ENCODE assay signal across 13 mouse cellular contexts in genomic region chr7:16063490-16063889, GRCm38 (mm10). TPM values are rescaled to one million over a fixed set of nuclear protein-coding genes. Genes with fewer than 3 reads are reported as not detected.
A peak's percentile ranks its signal among the peaks of the same experiment; 100 is the strongest.
DNase-seq lines count a peak whose midpoint lies in the region; ATAC-seq and TF ChIP-seq lines count a peak whose summit lies in the region.
"Had no signal": no experiment of that assay in that cellular context is flagged by ENCODE, and none has a peak within 500 bp of the region (broad histone marks: within the 10 kb centered on the region; RNA-seq: fewer than 3 reads in every experiment).

No protein-coding gene starts in this region.

- H3K9ac ChIP-seq in liver, postnatal 0 days (replicated peaks): no peak overlapping the region
- H3K9ac ChIP-seq in hindbrain, embryonic 14.5 days: no peak overlapping the region
- H3K9ac ChIP-seq: liver, embryonic 15.5 days had no signal

- intact Hi-C loops in left cerebral cortex, adult 2 months (cut with DNase I): no loop called here
- intact Hi-C loops in left cerebral cortex, postnatal 25 days (cut with DNase I): loop anchor here (10.0 kb wide), 1 partner anchor 201 kb away; no protein-coding TSS in a partner anchor

- TF ChIP-seq CTCF in left cerebral cortex, adult 2 months (IDR thresholded peaks at IDR 0.05): peak; percentile 40
- peak; percentile 58; the same call in 1 of the 2 replicates for TF ChIP-seq CTCF in G1E (IDR thresholded peaks at IDR 0.05; ENCODE audit: low read depth, low read length)
- peak; percentile 67 for TF ChIP-seq CTCF in liver, postnatal 0 days (IDR thresholded peaks at IDR 0.05; ENCODE audit: low read depth)

- H3K27ac ChIP-seq in left cerebral cortex, adult 2 months: no peak overlapping the region
- no peak overlapping the region for H3K27ac ChIP-seq in liver, postnatal 0 days (ENCODE audit: low read depth)
- no peak overlapping the region for H3K27ac ChIP-seq in hindbrain, embryonic 14.5 days
- H3K27ac ChIP-seq: liver, embryonic 15.5 days had no signal

- no peak overlapping the region for H3K4me2 ChIP-seq in liver, postnatal 0 days (ENCODE audit: low read depth, low read length)
- no peak overlapping the region for H3K4me2 ChIP-seq in hindbrain, embryonic 14.5 days (replicated peaks)
- H3K4me2 ChIP-seq: liver, embryonic 15.5 days had no signal

- H3K4me3 ChIP-seq in left cerebral cortex, adult 2 months: no peak overlapping the region
- H3K4me3 ChIP-seq in G1E (ENCODE audit: low read depth, low read length): no peak overlapping the region
- no peak overlapping the region for H3K4me3 ChIP-seq in liver, postnatal 0 days (ENCODE audit: low read depth, low read length)
- no peak overlapping the region for H3K4me3 ChIP-seq in hindbrain, embryonic 14.5 days (replicated peaks; ENCODE audit: low read length)
- H3K4me3 ChIP-seq: liver, embryonic 15.5 days had no signal

- WGBS in liver, postnatal 0 days (ENCODE audit: insufficient replicate concordance): 33% methylated on average over 4 of the region's 4 CpGs
- 25% methylated on average over 4 of the region's 4 CpGs for WGBS in hindbrain, embryonic 14.5 days

- no peaks in the 10 kb centered on the region for H3K27me3 ChIP-seq in G1E (ENCODE audit: insufficient read depth, low read length)
- no peaks in the 10 kb centered on the region for H3K27me3 ChIP-seq in liver, postnatal 0 days (ENCODE audit: insufficient read depth, low read length)
- H3K27me3 ChIP-seq in hindbrain, embryonic 14.5 days (ENCODE audit: control insufficient read depth, insufficient read depth, low read length): peaks cover 16% of the 10 kb centered on the region

- DNase-seq in left cerebral cortex, adult 2 months (ENCODE audit: extremely low spot score in 1 of 2, low spot score in 2 of 2): no peak
- DNase-seq in left cerebral cortex, postnatal 25 days (ENCODE audit: low spot score in 2 of 2): no peak
- peak; percentile 67 to 69 for DNase-seq in B cell, adult 2 months
- DNase-seq in G1E (ENCODE audit: low spot score): no peak
- DNase-seq in liver, postnatal 0 days: peak; percentile 24
- DNase-seq in urinary bladder, postnatal 10 days (ENCODE audit: low spot score): no peak
- DNase-seq in hindbrain, embryonic 14.5 days (ENCODE audit: low spot score): no peak
- DNase-seq in embryo, embryonic 10 days (ENCODE audit: low spot score): no peak
- DNase-seq: heart, adult 18-20 months; layer of hippocampus, postnatal 36 days had no signal

- TF ChIP-seq EP300 in liver, postnatal 0 days (IDR thresholded peaks at IDR 0.05; ENCODE audit: low read depth): no peak

- ATAC-seq in G1E (ENCODE audit: extremely low read depth, insufficient number of reproducible peaks, low FRiP score, poor library complexity, severe bottlenecking): no peak
- no peak for ATAC-seq in liver, postnatal 0 days
- no peak for ATAC-seq in hindbrain, embryonic 14.5 days (ENCODE audit: low FRiP score)
- ATAC-seq: forebrain, embryonic 14.5 days; inflammation-experienced regulatory T-cells, adult 6 months had no signal

- peaks cover 7% of the 10 kb centered on the region; the same call in 1 of the 2 replicates for H3K9me3 ChIP-seq in G1E (replicated peaks)
- H3K9me3 ChIP-seq in liver, postnatal 0 days (ENCODE audit: low read length): no peaks in the 10 kb centered on the region
- no peaks in the 10 kb centered on the region for H3K9me3 ChIP-seq in hindbrain, embryonic 14.5 days (ENCODE audit: control insufficient read depth, low read length)

- H3K36me3 ChIP-seq in G1E (replicated peaks): no peaks in the 10 kb centered on the region
- no peaks in the 10 kb centered on the region for H3K36me3 ChIP-seq in liver, postnatal 0 days (replicated peaks; ENCODE audit: insufficient read depth, low read length)
- no peaks in the 10 kb centered on the region for H3K36me3 ChIP-seq in hindbrain, embryonic 14.5 days (replicated peaks; ENCODE audit: control insufficient read depth, insufficient read depth)
- H3K36me3 ChIP-seq: liver, embryonic 15.5 days had no signal

- no peaks in the 10 kb centered on the region for H3K4me1 ChIP-seq in G1E (ENCODE audit: insufficient read depth, low read depth, low read length)
- H3K4me1 ChIP-seq in liver, postnatal 0 days (ENCODE audit: insufficient read depth): no peaks in the 10 kb centered on the region
- H3K4me1 ChIP-seq in hindbrain, embryonic 14.5 days (replicated peaks; ENCODE audit: control insufficient read depth, insufficient read depth, low read length): no peaks in the 10 kb centered on the region

RNA-seq across cellular contexts. Expression of gene Zfp541, which starts 1.9 kb away (rescaled TPM):
- under 1 TPM; 0.77 to 0.97 TPM for total RNA-seq in left cerebral cortex, adult 2 months (2021)
- total RNA-seq in left cerebral cortex, postnatal 25 days (2021): under 1 TPM; 0.50 TPM
- total RNA-seq in G1E (2014; fragmentation: Nextera tagmentation) (not detected in 2 replicates), G1E (2017) (under 0.01 TPM in 1 of 2 replicates, not detected in the other)
- polyA plus RNA-seq in G1E (2012): not detected in 2 replicates
- polyA plus RNA-seq in liver, postnatal 0 days (2015; fragmentation: Nextera tagmentation; extraction: Ambion mirVana): not detected in 2 replicates
- 0.16 TPM in 2 replicates for polyA plus RNA-seq in hindbrain, embryonic 14.5 days (2014; fragmentation: Nextera tagmentation; extraction: Ambion mirVana)
- total RNA-seq: heart, adult 18-20 months had no signal
- polyA plus RNA-seq: forebrain, embryonic 14.5 days; liver, embryonic 15.5 days had no signal

RNA-seq across cellular contexts. Expression of gene Bicra, which starts 15.8 kb away (rescaled TPM):
- total RNA-seq in left cerebral cortex, adult 2 months (2021): 10 to 100 TPM; 14.5 to 15.4 TPM
- total RNA-seq in left cerebral cortex, postnatal 25 days (2021): 10 to 100 TPM; 12.6 to 14.3 TPM
- total RNA-seq in G1E (2014; fragmentation: Nextera tagmentation) (52.1 and 57.0 TPM in 2 replicates), G1E (2017) (1.0 and 1.1 TPM in 2 replicates)
- polyA plus RNA-seq in G1E (2012): 52.1 and 58.9 TPM in 2 replicates
- polyA plus RNA-seq in liver, postnatal 0 days (2015; fragmentation: Nextera tagmentation; extraction: Ambion mirVana): 0.95 and 1.0 TPM in 2 replicates
- 7.9 and 8.8 TPM in 2 replicates for polyA plus RNA-seq in hindbrain, embryonic 14.5 days (2014; fragmentation: Nextera tagmentation; extraction: Ambion mirVana)

RNA-seq across cellular contexts. Expression of gene Napa, which starts 34.8 kb away (rescaled TPM):
- total RNA-seq in left cerebral cortex, adult 2 months (2021): 100 to 1,000 TPM; 269 to 280 TPM
- total RNA-seq in left cerebral cortex, postnatal 25 days (2021): 100 to 1,000 TPM; 264 to 272 TPM
- total RNA-seq in G1E (2014; fragmentation: Nextera tagmentation) (116 and 156 TPM in 2 replicates), G1E (2017) (73.6 and 86.9 TPM in 2 replicates)
- polyA plus RNA-seq in G1E (2012): 137 and 159 TPM in 2 replicates
- 96.6 and 105 TPM in 2 replicates for polyA plus RNA-seq in liver, postnatal 0 days (2015; fragmentation: Nextera tagmentation; extraction: Ambion mirVana)
- polyA plus RNA-seq in hindbrain, embryonic 14.5 days (2014; fragmentation: Nextera tagmentation; extraction: Ambion mirVana): 202 and 214 TPM in 2 replicates

RNA-seq across cellular contexts. Expression of gene Kptn, which starts 56.2 kb away (rescaled TPM):
- total RNA-seq in left cerebral cortex, adult 2 months (2021): 10 to 100 TPM; 42.9 to 46.3 TPM
- 10 to 100 TPM; 36.0 to 42.7 TPM for total RNA-seq in left cerebral cortex, postnatal 25 days (2021)
- total RNA-seq in G1E (2014; fragmentation: Nextera tagmentation) (8.8 and 12.6 TPM in 2 replicates), G1E (2017) (15.0 and 18.7 TPM in 2 replicates)
- 24.5 and 29.4 TPM in 2 replicates for polyA plus RNA-seq in G1E (2012)
- polyA plus RNA-seq in liver, postnatal 0 days (2015; fragmentation: Nextera tagmentation; extraction: Ambion mirVana): 6.5 and 7.5 TPM in 2 replicates
- 34.8 and 37.1 TPM in 2 replicates for polyA plus RNA-seq in hindbrain, embryonic 14.5 days (2014; fragmentation: Nextera tagmentation; extraction: Ambion mirVana)

Comparison
In these comparisons a context has a peak if more than half of its experiments do, and no peak if none do; other contexts are left out.
1. DNase-seq: peak in B cell, adult 2 months (2 of 2) and liver, postnatal 0 days (single experiment); none in left cerebral cortex, adult 2 months (0 of 2), left cerebral cortex, postnatal 25 days (0 of 2), G1E (single experiment), urinary bladder, postnatal 10 days (single experiment), hindbrain, embryonic 14.5 days (single experiment) and embryo, embryonic 10 days (single experiment).
2. Peak in every context shown above with its lines, with median percentiles within 50 percentile points of each other: CTCF ChIP-seq.